Mouse (Mus musculus) thymus, postnatal 25 days (tissue): ENCODE data around the gene Vdac1.
"Not testable (repeated sequence)": the region's sequence is repeated elsewhere in the genome, so short reads cannot be mapped to it uniquely, and the experiment has no call there.

ENCODE experiments used
- DNase-seq: peaks from one replicate; pipeline ENCODE4 v3.0.0; 2022

Vdac1 gene

GRCm38 (mm10) chr11:52374340-52374739 lies 13.7 kb downstream of the Vdac1 start:
- DNase-seq, result peak; percentile 69

GRCm38 (mm10) chr11:52377579-52377978 lies 16.9 kb downstream of the Vdac1 start:
- DNase-seq, result no peak

GRCm38 (mm10) chr11:52379241-52379640 lies 18.6 kb downstream of the Vdac1 start:
- DNase-seq, result no peak

- DNase-seq, result no peak
Measured at GRCm38 (mm10) chr11:52383741-52384140, 23.1 kb downstream of the Vdac1 start.

GRCm38 (mm10) chr11:52384667-52385066 lies 24.0 kb downstream of the Vdac1 start:
- no peak for DNase-seq

GRCm38 (mm10) chr11:52386892-52387291 lies 26.2 kb downstream of the Vdac1 start:
- DNase-seq, result no peak

- no peak for DNase-seq
Measured at GRCm38 (mm10) chr11:52388150-52388549, 27.5 kb downstream of the Vdac1 start.

GRCm38 (mm10) chr11:52388979-52389378 lies 28.3 kb downstream of the Vdac1 start:
- not testable (repeated sequence) for DNase-seq

GRCm38 (mm10) chr11:52389933-52390332 lies 29.3 kb downstream of the Vdac1 start:
- no peak for DNase-seq

- DNase-seq, result no peak
Measured at GRCm38 (mm10) chr11:52394494-52394893, 33.8 kb downstream of the Vdac1 start.

- no peak for DNase-seq
Measured at GRCm38 (mm10) chr11:52395343-52395742, 34.7 kb downstream of the Vdac1 start.

- peak; percentile 89 for DNase-seq
Measured at GRCm38 (mm10) chr11:52395940-52396596, 35.4 kb downstream of the Vdac1 start, which contains the start of gene 9530068E07Rik. Gene 9530068E07Rik, plus strand, starts transcription at chr11:52396428.

GRCm38 (mm10) chr11:52396597-52397188 lies 36.0 kb downstream of the Vdac1 start:
- no peak for DNase-seq

GRCm38 (mm10) chr11:52397385-52397987 lies 36.8 kb downstream of the Vdac1 start:
- no peak for DNase-seq

GRCm38 (mm10) chr11:52401476-52401875 lies 40.8 kb downstream of the Vdac1 start:
- DNase-seq, result no peak

GRCm38 (mm10) chr11:52402566-52402965 lies 41.9 kb downstream of the Vdac1 start:
- no peak for DNase-seq

GRCm38 (mm10) chr11:52404209-52404608 lies 43.5 kb downstream of the Vdac1 start:
- DNase-seq, result no peak

GRCm38 (mm10) chr11:52405196-52405688 lies 44.6 kb downstream of the Vdac1 start:
- no peak for DNase-seq

- DNase-seq, result no peak
Measured at GRCm38 (mm10) chr11:52409316-52409715, 48.7 kb downstream of the Vdac1 start.

- DNase-seq, result no peak
Measured at GRCm38 (mm10) chr11:52418358-52418757, 57.7 kb downstream of the Vdac1 start.

- DNase-seq, result peak; percentile 59
Measured at GRCm38 (mm10) chr11:52419246-52419645, 58.6 kb downstream of the Vdac1 start.

- no peak for DNase-seq
Measured at GRCm38 (mm10) chr11:52419861-52420260, 59.2 kb downstream of the Vdac1 start.

- DNase-seq, result no peak
Measured at GRCm38 (mm10) chr11:52420296-52421052, 59.8 kb downstream of the Vdac1 start.
